In genomic region chr7:82567811-82568210, GRCm38 (mm10) we compare ENCODE assay signal across 15 mouse cellular contexts.
"Had no signal": no experiment of that assay in that cellular context is flagged by ENCODE, and none has a peak within 500 bp of the region (broad histone marks: within the 10 kb centered on the region; RNA-seq: fewer than 3 reads in every experiment).

No protein-coding gene starts in this region.

- DNase-seq: heart, postnatal 10 days; heart, postnatal 14 days; heart, postnatal 36 days; kidney, adult 11 months; kidney, adult 18-20 months; kidney, adult 2 months; kidney, adult 8-10 months; kidney, adult 9 months; kidney, postnatal 10 days; kidney, postnatal 14 days; kidney, postnatal 25 days; kidney, postnatal 36 days; kidney, postnatal 4 days; layer of hippocampus, adult 9-11 months; layer of hippocampus, postnatal 36 days had no signal
